Mouse (Mus musculus) neutrophil, adult 59 days (primary cell): ENCODE data around the gene Rbm15. TPM values are rescaled to one million over a fixed set of nuclear protein-coding genes. Genes with fewer than 3 reads are reported as not detected.

ENCODE experiments used
- total RNA-seq, 2 experiments: library from RNA; stranded (reverse); gene quantifications; 1 replicate in 1 of 2; 2 replicates in 1 of 2; pipeline ENCODE4 v1.2.4; 2023

The Rbm15 gene
- 10 to 100 TPM; 33.7 to 33.9 TPM for total RNA-seq

GRCm38 (mm10) chr3:107333381-107334201, at the start of gene Rbm15:
TSS of gene Rbm15 (minus strand) at chr3:107333673.

GRCm38 (mm10) chr3:107290764-107291381, 42.6 kb downstream of the Rbm15 start, which contains the start of gene Slc16a4:
TSS of gene Slc16a4 (plus strand) at chr3:107291230.

DNA sequence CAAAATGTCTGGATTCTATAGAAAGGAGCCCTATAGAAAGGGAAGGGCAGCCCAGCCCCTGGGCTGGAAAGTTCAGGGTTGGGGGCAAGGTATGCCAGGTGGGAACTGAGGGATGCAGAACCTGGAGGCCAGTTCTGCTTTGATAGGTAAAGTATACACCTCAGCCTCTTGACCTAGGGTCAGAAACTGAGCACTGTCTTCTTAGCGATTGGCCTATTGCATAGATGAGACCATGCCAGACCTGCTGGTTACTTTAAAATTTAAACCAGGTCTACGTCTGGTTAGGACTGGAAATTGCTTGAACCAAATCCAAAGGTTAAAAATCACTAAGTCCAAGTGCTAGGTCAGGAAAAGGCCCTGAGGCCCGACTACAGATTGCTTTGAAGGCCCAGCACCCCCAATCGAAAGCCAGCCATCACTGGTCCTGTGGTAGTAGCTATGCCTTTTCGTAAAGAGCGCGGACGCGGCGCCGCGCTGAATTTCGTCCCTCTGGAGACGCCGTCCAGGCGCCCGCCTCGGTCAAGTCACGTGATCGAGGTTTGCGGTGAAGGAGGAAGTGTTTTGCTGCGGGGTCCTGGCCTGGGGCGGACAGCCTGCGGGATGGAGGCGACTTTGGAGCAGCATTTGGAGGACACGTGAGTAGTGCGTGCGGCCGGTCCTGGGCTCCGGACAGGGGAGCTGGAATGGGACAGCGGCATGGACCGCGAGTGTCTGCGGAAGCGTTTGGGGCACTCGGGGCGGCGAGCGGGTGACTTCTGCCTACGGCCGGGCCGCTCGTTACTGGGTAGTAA, 54.8 kb downstream of the Rbm15 start, which contains the start of gene Lamtor5:
TSS of gene Lamtor5 (plus strand) at position 380 of the 791 bp plus-strand sequence.

Other genes starting within 250 kb of the Rbm15 start
- gene Kcna2, start 232.5 kb downstream of the Rbm15 start, total RNA-seq = under 1 TPM in 1 of 2 experiments, not detected in 1; 0.04 TPM
- gene Kcna10, start 150.6 kb downstream of the Rbm15 start, total RNA-seq = not detected
- gene Cym, start 111.9 kb downstream of the Rbm15 start, total RNA-seq = not detected
- gene A630076J17Rik, start 103.1 kb downstream of the Rbm15 start, total RNA-seq = not detected
- not detected for gene Prok1, start 94.0 kb downstream of the Rbm15 start, total RNA-seq
- 10 to 100 TPM; 49.2 to 53.9 TPM for gene Lamtor5, start 54.8 kb downstream of the Rbm15 start, total RNA-seq
- gene Slc16a4, start 42.4 kb downstream of the Rbm15 start, total RNA-seq = under 1 TPM in 1 of 2 experiments, not detected in 1; 0.15 TPM
- not detected for gene Kcnc4, start 125.9 kb upstream of the Rbm15 start, total RNA-seq
- gene Slc6a17, start 184.3 kb upstream of the Rbm15 start, total RNA-seq = not detected
- gene Ubl4b, start 221.4 kb upstream of the Rbm15 start, total RNA-seq = not detected